ENCODE assay signal across 8 mouse cellular contexts in the genomic region with DNA sequence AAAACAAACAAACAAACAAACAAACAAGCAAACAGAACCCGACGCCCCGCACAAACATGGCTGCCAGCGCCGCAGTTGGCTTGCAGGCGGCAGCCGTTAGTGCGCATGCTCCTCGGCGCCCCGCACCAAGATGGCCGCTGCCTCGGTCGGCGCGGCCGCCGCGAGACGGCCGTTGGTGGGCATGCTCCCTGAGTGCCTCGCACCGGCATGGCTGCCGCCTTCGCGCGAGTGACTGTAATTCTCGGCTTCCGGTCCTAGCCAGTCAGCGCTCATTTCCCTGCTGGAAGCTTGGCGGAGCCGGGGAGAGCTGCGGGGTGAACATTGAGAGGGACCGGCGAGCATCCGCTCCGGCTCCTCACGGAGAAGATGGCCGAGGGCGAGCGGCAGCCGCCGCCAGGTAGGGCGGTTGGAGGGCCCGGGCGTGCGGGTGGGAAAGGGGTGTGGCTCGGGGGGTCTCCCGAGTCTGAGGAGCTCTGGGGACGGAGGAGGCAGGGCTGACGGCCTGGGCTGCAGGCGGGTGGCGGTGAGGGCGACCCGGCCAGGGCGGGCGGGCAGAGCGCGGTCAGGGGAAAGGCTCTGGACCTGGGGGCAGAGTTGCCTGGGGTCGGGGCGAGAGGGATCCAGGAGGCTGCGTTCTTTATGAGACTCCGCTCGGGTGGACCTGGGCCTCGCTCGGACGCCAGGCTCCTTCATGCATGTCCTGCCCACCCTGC. TPM values are rescaled to one million over a fixed set of nuclear protein-coding genes. Genes with fewer than 3 reads are reported as not detected.
DNase-seq lines count a peak whose midpoint lies in the region; ATAC-seq and TF ChIP-seq lines count a peak whose summit lies in the region.

A gene (plus strand): TSS at position 104 of the 713 bp plus-strand sequence.

- H3K27ac ChIP-seq in forebrain, embryonic 13.5 days = peak within 1 kb of the TSS; percentile 97
- H3K27ac ChIP-seq in liver, postnatal 0 days (ENCODE audit: low read depth) = peak within 1 kb of the TSS; percentile 98
- peak within 1 kb of the TSS; percentile 96 for H3K27ac ChIP-seq in neural tube, embryonic 14.5 days (ENCODE audit: low read depth, low read length)

- TF ChIP-seq CTCF in liver, postnatal 0 days (IDR thresholded peaks at IDR 0.05; ENCODE audit: low read depth) = no peak

- peak; percentile 91 for DNase-seq in CD8-positive naive resting alpha-beta T cell, adult 2 months (ENCODE audit: low read depth in 2 of 2, low spot score in 2 of 2)
- peak; percentile 77 for DNase-seq in c-Kit-positive CD71-positive TER-119-negative erythroid progenitor cells, embryonic 14.5 days (ENCODE audit: low read depth)
- peak; percentile 94 to 95 for DNase-seq in heart, postnatal 10 days
- DNase-seq in large intestine, adult 2 months (ENCODE audit: low read depth, low spot score) = peak; percentile 42
- peak; percentile 93 for DNase-seq in liver, postnatal 0 days
- peak; percentile 95 for DNase-seq in testis, postnatal 10 days (ENCODE audit: low spot score)

- no peaks in the 10 kb centered on the region for H3K9me3 ChIP-seq in forebrain, embryonic 13.5 days (replicated peaks)
- H3K9me3 ChIP-seq in liver, postnatal 0 days (ENCODE audit: low read length) = no peaks in the 10 kb centered on the region
- H3K9me3 ChIP-seq in neural tube, embryonic 14.5 days (ENCODE audit: control insufficient read depth, low read length) = no peaks in the 10 kb centered on the region

- peaks cover 52% of the 10 kb centered on the region for H3K4me1 ChIP-seq in forebrain, embryonic 13.5 days
- peaks cover 53% of the 10 kb centered on the region for H3K4me1 ChIP-seq in liver, postnatal 0 days (ENCODE audit: insufficient read depth)
- peaks cover 27% of the 10 kb centered on the region for H3K4me1 ChIP-seq in neural tube, embryonic 14.5 days (ENCODE audit: control insufficient read depth, insufficient read depth, low read length)

- H3K4me2 ChIP-seq in forebrain, embryonic 13.5 days = peak within 1 kb of the TSS; percentile 77
- H3K4me2 ChIP-seq in liver, postnatal 0 days (ENCODE audit: low read depth, low read length) = peak within 1 kb of the TSS; percentile 88
- H3K4me2 ChIP-seq in neural tube, embryonic 14.5 days (ENCODE audit: low read depth, low read length) = peak within 1 kb of the TSS; percentile 71

- intact Hi-C loops in heart, postnatal 10 days (cut with DNase I) = no loop called here

- H3K9ac ChIP-seq in forebrain, embryonic 13.5 days = peak within 1 kb of the TSS; percentile 95
- H3K9ac ChIP-seq in liver, postnatal 0 days (replicated peaks) = peak within 1 kb of the TSS; percentile 98
- peak within 1 kb of the TSS; percentile 89 for H3K9ac ChIP-seq in neural tube, embryonic 14.5 days (replicated peaks; ENCODE audit: low read depth, low read length)

- H3K4me3 ChIP-seq in forebrain, embryonic 13.5 days = peak within 1 kb of the TSS; percentile 83
- peak within 1 kb of the TSS; percentile 98 for H3K4me3 ChIP-seq in liver, postnatal 0 days (ENCODE audit: low read depth, low read length)
- peak within 1 kb of the TSS; percentile 84 for H3K4me3 ChIP-seq in neural tube, embryonic 14.5 days (ENCODE audit: low read depth, low read length)

- no peaks in the 10 kb centered on the region for H3K27me3 ChIP-seq in forebrain, embryonic 13.5 days
- H3K27me3 ChIP-seq in liver, postnatal 0 days (ENCODE audit: insufficient read depth, low read length) = no peaks in the 10 kb centered on the region
- no peaks in the 10 kb centered on the region for H3K27me3 ChIP-seq in neural tube, embryonic 14.5 days (ENCODE audit: control insufficient read depth, insufficient read depth, low read length)

- peak; percentile 95 for ATAC-seq in forebrain, embryonic 13.5 days
- peak; percentile 77 for ATAC-seq in liver, postnatal 0 days
- ATAC-seq in neural tube, embryonic 14.5 days (ENCODE audit: low read depth) = peak; percentile 92

- no peak; the same call in 1 of the 2 replicates for TF ChIP-seq EP300 in liver, postnatal 0 days (IDR thresholded peaks at IDR 0.05; ENCODE audit: low read depth)

- peaks cover 8% of the 10 kb centered on the region; the same call in 1 of the 2 replicates for H3K36me3 ChIP-seq in forebrain, embryonic 13.5 days (ENCODE audit: poor library complexity, severe bottlenecking)
- peaks cover 15% of the 10 kb centered on the region; the same call in 1 of the 2 replicates for H3K36me3 ChIP-seq in liver, postnatal 0 days (replicated peaks; ENCODE audit: insufficient read depth, low read length)
- 0 out of 2 replicates have a peak, but pooled peaks cover 4% of the 10 kb centered on the region for H3K36me3 ChIP-seq in neural tube, embryonic 14.5 days (ENCODE audit: control insufficient read depth, insufficient read depth, low read length)

- WGBS in forebrain, embryonic 13.5 days = under 1% methylated on average over 61 of the region's 67 CpGs
- under 1% methylated on average over 63 of the region's 67 CpGs for WGBS in large intestine, adult 2 months
- 1% methylated on average over 63 of the region's 67 CpGs for WGBS in liver, postnatal 0 days (ENCODE audit: insufficient replicate concordance)
- WGBS in neural tube, embryonic 14.5 days = under 1% methylated on average over 57 of the region's 67 CpGs

RNA-seq across cellular contexts. Expression of the gene that starts here (rescaled TPM):
- 126 and 141 TPM in 2 replicates for polyA plus RNA-seq in forebrain, embryonic 13.5 days (2015; fragmentation: Nextera tagmentation; extraction: Ambion mirVana)
- 100 to 1,000 TPM; 125 to 133 TPM for total RNA-seq in heart, postnatal 10 days (2021)
- 113 and 116 TPM in 2 replicates for polyA plus RNA-seq in large intestine, adult 2 months (2012; rRNA removed)
- 65.6 and 76.8 TPM in 2 replicates for polyA plus RNA-seq in liver, postnatal 0 days (2015; fragmentation: Nextera tagmentation; extraction: Ambion mirVana)
- 65.8 and 70.7 TPM in 2 replicates for polyA plus RNA-seq in neural tube, embryonic 14.5 days (2014; fragmentation: Nextera tagmentation; extraction: Ambion mirVana)

Comparison
In these comparisons a context has a peak if more than half of its experiments do, and no peak if none do; other contexts are left out.
1. Peak in every context shown above with its lines: DNase-seq, ATAC-seq, H3K4me3 ChIP-seq and H3K27ac ChIP-seq.
2. DNase-seq: peak in every context shown above with its lines; median percentile 95 in testis, postnatal 10 days; 94 in heart, postnatal 10 days; 93 in liver, postnatal 0 days; 91 in CD8-positive naive resting alpha-beta T cell, adult 2 months; 77 in c-Kit-positive CD71-positive TER-119-negative erythroid progenitor cells, embryonic 14.5 days; 42 in large intestine, adult 2 months.